ENCODE assay signal across 28 mouse cellular contexts in genomic region chr4:153567329-153567973, GRCm38 (mm10).
DNase-seq lines count a peak whose midpoint lies in the region; ATAC-seq and TF ChIP-seq lines count a peak whose summit lies in the region.
"Had no signal": no experiment of that assay in that cellular context is flagged by ENCODE, and none has a peak within 500 bp of the region (broad histone marks: within the 10 kb centered on the region; RNA-seq: fewer than 3 reads in every experiment).

No protein-coding gene starts in this region.

- no peak for ATAC-seq in hindbrain, embryonic 12.5 days (ENCODE audit: low FRiP score)
- no peak for ATAC-seq in midbrain, embryonic 12.5 days (ENCODE audit: low FRiP score, low read depth)
- no peak for ATAC-seq in midbrain, embryonic 15.5 days (replicated peaks)
- ATAC-seq in forebrain, postnatal 0 days, result peak; percentile 43; the same call in 1 of the 2 replicates
- ATAC-seq: intestine, embryonic 15.5 days had no signal

- peak overlapping the region; percentile 62; the same call in 1 of the 2 replicates for H3K27ac ChIP-seq in hindbrain, embryonic 10.5 days
- H3K27ac ChIP-seq in hindbrain, embryonic 12.5 days, result no peak overlapping the region
- peak overlapping the region; percentile 50; the same call in 1 of the 2 replicates for H3K27ac ChIP-seq in midbrain, embryonic 12.5 days (replicated peaks)
- H3K27ac ChIP-seq in midbrain, embryonic 15.5 days, result no peak overlapping the region
- no peak overlapping the region for H3K27ac ChIP-seq in forebrain, postnatal 0 days (ENCODE audit: low read depth, low read length)
- H3K27ac ChIP-seq: heart, embryonic 10.5 days; heart, embryonic 15.5 days; hindbrain, embryonic 15.5 days; intestine, embryonic 15.5 days; layer of hippocampus, adult 2 months; left cerebral cortex, adult 2 months; limb, embryonic 13.5 days; lung, embryonic 15.5 days had no signal

- no peak overlapping the region for H3K4me2 ChIP-seq in hindbrain, embryonic 12.5 days (replicated peaks)
- H3K4me2 ChIP-seq in midbrain, embryonic 12.5 days (replicated peaks), result no peak overlapping the region
- H3K4me2 ChIP-seq in midbrain, embryonic 15.5 days, result no peak overlapping the region
- no peak overlapping the region for H3K4me2 ChIP-seq in forebrain, postnatal 0 days (ENCODE audit: low read depth)
- H3K4me2 ChIP-seq: heart, embryonic 15.5 days; hindbrain, embryonic 15.5 days; intestine, embryonic 15.5 days; limb, embryonic 13.5 days; liver, embryonic 11.5 days; lung, embryonic 15.5 days had no signal

- no peak overlapping the region for H3K4me3 ChIP-seq in hindbrain, embryonic 10.5 days
- no peak overlapping the region for H3K4me3 ChIP-seq in hindbrain, embryonic 12.5 days
- no peak overlapping the region for H3K4me3 ChIP-seq in midbrain, embryonic 12.5 days
- no peak overlapping the region for H3K4me3 ChIP-seq in midbrain, embryonic 15.5 days
- no peak overlapping the region for H3K4me3 ChIP-seq in forebrain, postnatal 0 days (ENCODE audit: low read depth, low read length)
- H3K4me3 ChIP-seq: erythroblast, embryonic 14.5 days; heart, embryonic 10.5 days; heart, embryonic 15.5 days; hindbrain, embryonic 15.5 days; intestine, embryonic 15.5 days; layer of hippocampus, adult 2 months; left cerebral cortex, adult 2 months; limb, embryonic 13.5 days; lung, embryonic 15.5 days had no signal

- no peak overlapping the region for H3K9ac ChIP-seq in hindbrain, embryonic 12.5 days
- no peak overlapping the region for H3K9ac ChIP-seq in midbrain, embryonic 12.5 days (replicated peaks)
- no peak overlapping the region for H3K9ac ChIP-seq in midbrain, embryonic 15.5 days
- no peak overlapping the region for H3K9ac ChIP-seq in forebrain, postnatal 0 days
- H3K9ac ChIP-seq: heart, embryonic 15.5 days; hindbrain, embryonic 15.5 days; intestine, embryonic 15.5 days; limb, embryonic 13.5 days; lung, embryonic 15.5 days had no signal

- DNase-seq in hindbrain, embryonic 10.5 days (ENCODE audit: low spot score), result no peak
- DNase-seq in forebrain, postnatal 0 days, result no peak
- no peak for DNase-seq in B cell, adult 2 months
- no peak for DNase-seq in gastrocnemius, postnatal 4 days (ENCODE audit: low spot score in 2 of 2)
- DNase-seq: adrenal gland, postnatal 25 days; cerebellum, adult 2 months; cerebellum, postnatal 14 days; gastrocnemius, postnatal 14 days; heart, adult 11 months; kidney, adult 2 months; kidney, postnatal 36 days; lung, postnatal 36 days; right cerebral cortex, postnatal 14 days; spleen, adult 18-20 months; thymus, postnatal 14 days had no signal

- TF ChIP-seq CTCF in forebrain, postnatal 0 days (IDR thresholded peaks at IDR 0.05; ENCODE audit: low read depth), result no peak

- H3K9me3 ChIP-seq in hindbrain, embryonic 10.5 days, result no peaks in the 10 kb centered on the region
- no peaks in the 10 kb centered on the region for H3K9me3 ChIP-seq in hindbrain, embryonic 12.5 days (replicated peaks)
- no peaks in the 10 kb centered on the region for H3K9me3 ChIP-seq in midbrain, embryonic 12.5 days
- H3K9me3 ChIP-seq in midbrain, embryonic 15.5 days, result no peaks in the 10 kb centered on the region
- H3K9me3 ChIP-seq in forebrain, postnatal 0 days (ENCODE audit: low read length), result no peaks in the 10 kb centered on the region
- H3K9me3 ChIP-seq: heart, embryonic 10.5 days; heart, embryonic 15.5 days; hindbrain, embryonic 15.5 days; intestine, embryonic 15.5 days; limb, embryonic 13.5 days; lung, embryonic 15.5 days had no signal

- no peaks in the 10 kb centered on the region for H3K36me3 ChIP-seq in hindbrain, embryonic 10.5 days
- H3K36me3 ChIP-seq in hindbrain, embryonic 12.5 days, result no peaks in the 10 kb centered on the region
- no peaks in the 10 kb centered on the region for H3K36me3 ChIP-seq in midbrain, embryonic 12.5 days
- no peaks in the 10 kb centered on the region for H3K36me3 ChIP-seq in midbrain, embryonic 15.5 days (replicated peaks)
- H3K36me3 ChIP-seq in forebrain, postnatal 0 days (ENCODE audit: insufficient read depth), result no peaks in the 10 kb centered on the region
- H3K36me3 ChIP-seq: heart, embryonic 10.5 days; heart, embryonic 15.5 days; hindbrain, embryonic 15.5 days; intestine, embryonic 15.5 days; limb, embryonic 13.5 days; lung, embryonic 15.5 days had no signal

- H3K27me3 ChIP-seq in hindbrain, embryonic 10.5 days (ENCODE audit: insufficient read depth, poor library complexity, severe bottlenecking), result no peaks in the 10 kb centered on the region
- H3K27me3 ChIP-seq in hindbrain, embryonic 12.5 days, result no peaks in the 10 kb centered on the region
- no peaks in the 10 kb centered on the region; the same call in 1 of the 2 replicates for H3K27me3 ChIP-seq in midbrain, embryonic 12.5 days
- no peaks in the 10 kb centered on the region for H3K27me3 ChIP-seq in midbrain, embryonic 15.5 days (replicated peaks)
- no peaks in the 10 kb centered on the region for H3K27me3 ChIP-seq in forebrain, postnatal 0 days (ENCODE audit: insufficient read depth, low read length)
- H3K27me3 ChIP-seq: hindbrain, embryonic 15.5 days; intestine, embryonic 15.5 days; limb, embryonic 13.5 days; lung, embryonic 15.5 days had no signal

- H3K4me1 ChIP-seq in hindbrain, embryonic 10.5 days (replicated peaks), result peaks cover 5% of the 10 kb centered on the region; the same call in 1 of the 2 replicates
- H3K4me1 ChIP-seq in hindbrain, embryonic 12.5 days, result no peaks in the 10 kb centered on the region
- peaks cover 8% of the 10 kb centered on the region; the same call in 1 of the 2 replicates for H3K4me1 ChIP-seq in midbrain, embryonic 12.5 days
- 0 out of 2 replicates have a peak, but pooled peaks cover 2% of the 10 kb centered on the region for H3K4me1 ChIP-seq in midbrain, embryonic 15.5 days
- H3K4me1 ChIP-seq in forebrain, postnatal 0 days (ENCODE audit: insufficient read depth), result no peaks in the 10 kb centered on the region
- H3K4me1 ChIP-seq: heart, embryonic 10.5 days; heart, embryonic 15.5 days; hindbrain, embryonic 15.5 days; intestine, embryonic 15.5 days; limb, embryonic 13.5 days; lung, embryonic 15.5 days had no signal

- WGBS in hindbrain, embryonic 10.5 days, result 24% methylated on average over 2 of the region's 2 CpGs
- WGBS in hindbrain, embryonic 12.5 days, result 18% methylated on average over 2 of the region's 2 CpGs
- 14% methylated on average over 2 of the region's 2 CpGs for WGBS in midbrain, embryonic 12.5 days
- 16% methylated on average over 2 of the region's 2 CpGs for whole genome bisulfite sequencing in midbrain, embryonic 15.5 days
- WGBS in forebrain, postnatal 0 days, result 8% methylated on average over 2 of the region's 2 CpGs

Comparison
In these comparisons a context has a peak if more than half of its experiments do, and no peak if none do; other contexts are left out.
1. H3K27ac ChIP-seq: peak in hindbrain, embryonic 10.5 days (single experiment) and midbrain, embryonic 12.5 days (single experiment); none in hindbrain, embryonic 12.5 days (single experiment), midbrain, embryonic 15.5 days (single experiment) and forebrain, postnatal 0 days (single experiment).